Mouse (Mus musculus): Measurements from ENCODE around the gene Galnt10. TPM values are rescaled to one million over a fixed set of nuclear protein-coding genes. Genes with fewer than 3 reads are reported as not detected.

Galnt10 gene
- polyA plus RNA-seq, 1 experiment from 2014 or later: 19.3 TPM

GRCm38 (mm10) chr11:57767171-57767570 lies 121.9 kb downstream of the Galnt10 start:
- no peaks in the 10 kb centered on the region for H3K27me3 ChIP-seq (replicated peaks)
- H3K36me3 ChIP-seq: no peaks in the 10 kb centered on the region
- H3K9me3 ChIP-seq: no peaks in the 10 kb centered on the region
- H3K9ac ChIP-seq: no peak overlapping the region
- ATAC-seq: peak; percentile 41; the same call in 1 of the 2 replicates
- H3K4me1 ChIP-seq (replicated peaks): 0 out of 2 replicates have a peak, but pooled peaks cover 3% of the 10 kb centered on the region
- no peak overlapping the region for H3K27ac ChIP-seq
- WGBS: 48% methylated on average over 6 of the region's 6 CpGs
- 0 out of 2 replicates have a peak overlapping the region, but pooled peaks have one; percentile 14 for H3K4me2 ChIP-seq (replicated peaks)
- H3K4me3 ChIP-seq (replicated peaks): no peak overlapping the region

- H3K9ac ChIP-seq: no peak overlapping the region
- H3K4me2 ChIP-seq (replicated peaks): no peak overlapping the region
- H3K27me3 ChIP-seq (replicated peaks): no peaks in the 10 kb centered on the region
- H3K4me3 ChIP-seq (replicated peaks): no peak overlapping the region
- H3K4me1 ChIP-seq (replicated peaks): 0 out of 2 replicates have a peak, but pooled peaks cover 3% of the 10 kb centered on the region
- no peaks in the 10 kb centered on the region for H3K36me3 ChIP-seq
- 88% methylated on average over 5 of the region's 5 CpGs for WGBS
- no peak for ATAC-seq
- no peaks in the 10 kb centered on the region for H3K9me3 ChIP-seq
- no peak overlapping the region for H3K27ac ChIP-seq
Measured at GRCm38 (mm10) chr11:57770776-57771175, 125.5 kb downstream of the Galnt10 start.

- ATAC-seq: no peak
- WGBS: 90% methylated on average over 8 of the region's 8 CpGs
Measured at GRCm38 (mm10) chr11:57771676-57772075, 126.4 kb downstream of the Galnt10 start.

GRCm38 (mm10) chr11:57773479-57773878 lies 128.2 kb downstream of the Galnt10 start:
- H3K36me3 ChIP-seq: no peaks in the 10 kb centered on the region
- H3K4me1 ChIP-seq (replicated peaks): 0 out of 2 replicates have a peak, but pooled peaks cover 5% of the 10 kb centered on the region
- ATAC-seq: no peak
- no peak overlapping the region for H3K9ac ChIP-seq
- no peak overlapping the region for H3K27ac ChIP-seq
- H3K27me3 ChIP-seq (replicated peaks): no peaks in the 10 kb centered on the region
- 43% methylated on average over 13 of the region's 13 CpGs for WGBS
- no peaks in the 10 kb centered on the region for H3K9me3 ChIP-seq
- H3K4me3 ChIP-seq (replicated peaks): no peak overlapping the region
- H3K4me2 ChIP-seq (replicated peaks): no peak overlapping the region

More at GRCm38 (mm10) chr11:57771676-57772075, 126.4 kb downstream of the Galnt10 start:
- no peak overlapping the region for H3K9ac ChIP-seq
- no peaks in the 10 kb centered on the region for H3K9me3 ChIP-seq
- no peak overlapping the region for H3K4me2 ChIP-seq (replicated peaks)
- no peak overlapping the region for H3K4me3 ChIP-seq (replicated peaks)
- 0 out of 2 replicates have a peak, but pooled peaks cover 5% of the 10 kb centered on the region for H3K4me1 ChIP-seq (replicated peaks)
- H3K27me3 ChIP-seq (replicated peaks): no peaks in the 10 kb centered on the region
- no peak overlapping the region for H3K27ac ChIP-seq
- no peaks in the 10 kb centered on the region for H3K36me3 ChIP-seq

- H3K36me3 ChIP-seq: no peaks in the 10 kb centered on the region
- 25% methylated on average over 4 of the region's 4 CpGs for WGBS
- no peak overlapping the region for H3K27ac ChIP-seq
- H3K9me3 ChIP-seq: no peaks in the 10 kb centered on the region
- H3K4me3 ChIP-seq (replicated peaks): no peak overlapping the region
- no peak overlapping the region for H3K9ac ChIP-seq
- H3K4me1 ChIP-seq (replicated peaks): 0 out of 2 replicates have a peak, but pooled peaks cover 9% of the 10 kb centered on the region
- no peaks in the 10 kb centered on the region for H3K27me3 ChIP-seq (replicated peaks)
- ATAC-seq: 0 out of 2 replicates have a peak, but pooled peaks have one; percentile 26
- no peak overlapping the region for H3K4me2 ChIP-seq (replicated peaks)
Measured at GRCm38 (mm10) chr11:57773936-57774335, 128.7 kb downstream of the Galnt10 start.

GRCm38 (mm10) chr11:57775868-57776267 lies 130.6 kb downstream of the Galnt10 start:
- Histone ChIP-seq H3K9me3 (no peaks in the 10 kb centered on the region), H3K27ac (no peak overlapping the region), H3K4me3 (replicated peaks) (no peak overlapping the region), H3K36me3 (no peaks in the 10 kb centered on the region), H3K4me1 (replicated peaks) (peaks cover 9% of the 10 kb centered on the region; the same call in 1 of the 2 replicates), H3K9ac (no peak overlapping the region), H3K4me2 (replicated peaks) (no peak overlapping the region), H3K27me3 (replicated peaks) (no peaks in the 10 kb centered on the region)
- 60% methylated on average over 6 of the region's 6 CpGs for WGBS
- no peak for ATAC-seq

- no peaks in the 10 kb centered on the region for H3K36me3 ChIP-seq
- no peak for ATAC-seq
- 94% methylated on average over 3 of the region's 3 CpGs for whole genome bisulfite sequencing
- no peak overlapping the region for H3K4me3 ChIP-seq (replicated peaks)
- no peaks in the 10 kb centered on the region for H3K9me3 ChIP-seq
- H3K4me1 ChIP-seq (replicated peaks): peaks cover 9% of the 10 kb centered on the region; the same call in 1 of the 2 replicates
- H3K4me2 ChIP-seq (replicated peaks): no peak overlapping the region
- H3K9ac ChIP-seq: no peak overlapping the region
- H3K27ac ChIP-seq: no peak overlapping the region
- H3K27me3 ChIP-seq (replicated peaks): no peaks in the 10 kb centered on the region
Measured at GRCm38 (mm10) chr11:57776546-57776945, 131.3 kb downstream of the Galnt10 start.

GRCm38 (mm10) chr11:57778349-57778748 lies 133.1 kb downstream of the Galnt10 start:
- no peaks in the 10 kb centered on the region for H3K9me3 ChIP-seq
- no peaks in the 10 kb centered on the region for H3K36me3 ChIP-seq
- 0 out of 2 replicates have a peak overlapping the region, but pooled peaks have one; percentile 11 for H3K27ac ChIP-seq
- peaks cover 9% of the 10 kb centered on the region; the same call in 1 of the 2 replicates for H3K4me1 ChIP-seq (replicated peaks)
- peak; percentile 41; the same call in 1 of the 2 replicates for ATAC-seq
- no peak overlapping the region for H3K9ac ChIP-seq
- H3K27me3 ChIP-seq (replicated peaks): no peaks in the 10 kb centered on the region
- H3K4me3 ChIP-seq (replicated peaks): no peak overlapping the region
- H3K4me2 ChIP-seq (replicated peaks): no peak overlapping the region
- WGBS: 26% methylated on average over 5 of the region's 5 CpGs

- peak; percentile 85 for ATAC-seq
- Histone ChIP-seq H3K4me2 (replicated peaks) (no peak overlapping the region), H3K27me3 (replicated peaks) (no peaks in the 10 kb centered on the region), H3K9ac (no peak overlapping the region), H3K36me3 (no peaks in the 10 kb centered on the region), H3K4me1 (replicated peaks) (peaks cover 9% of the 10 kb centered on the region; the same call in 1 of the 2 replicates), H3K27ac (peak overlapping the region; percentile 79), H3K4me3 (replicated peaks) (no peak overlapping the region), H3K9me3 (no peaks in the 10 kb centered on the region)
- 50% methylated on average over 14 of the region's 14 CpGs for WGBS
Measured at GRCm38 (mm10) chr11:57779824-57780223, 134.6 kb downstream of the Galnt10 start.

- Histone ChIP-seq H3K27ac (no peak overlapping the region), H3K4me3 (replicated peaks) (no peak overlapping the region), H3K9ac (no peak overlapping the region), H3K36me3 (no peaks in the 10 kb centered on the region), H3K27me3 (replicated peaks) (no peaks in the 10 kb centered on the region), H3K4me2 (replicated peaks) (no peak overlapping the region), H3K4me1 (replicated peaks) (peaks cover 2% of the 10 kb centered on the region; the same call in 1 of the 2 replicates), H3K9me3 (no peaks in the 10 kb centered on the region)
- WGBS: 52% methylated on average over 18 of the region's 18 CpGs
- ATAC-seq: no peak
Measured at GRCm38 (mm10) chr11:57786616-57787418, 141.6 kb downstream of the Galnt10 start.

- WGBS: 47% methylated on average over 3 of the region's 3 CpGs
- H3K36me3 ChIP-seq: no peaks in the 10 kb centered on the region
- no peak overlapping the region for H3K4me2 ChIP-seq (replicated peaks)
- H3K4me3 ChIP-seq (replicated peaks): no peak overlapping the region
- peaks cover 2% of the 10 kb centered on the region; the same call in 1 of the 2 replicates for H3K4me1 ChIP-seq (replicated peaks)
- H3K9ac ChIP-seq: no peak overlapping the region
- H3K27ac ChIP-seq: no peak overlapping the region
- H3K27me3 ChIP-seq (replicated peaks): no peaks in the 10 kb centered on the region
- no peak for ATAC-seq
- H3K9me3 ChIP-seq: no peaks in the 10 kb centered on the region
Measured at GRCm38 (mm10) chr11:57787913-57788312, 142.7 kb downstream of the Galnt10 start.

- no peak overlapping the region for H3K9ac ChIP-seq
- H3K4me2 ChIP-seq (replicated peaks): peak overlapping the region; percentile 19; the same call in 1 of the 2 replicates
- WGBS: 25% methylated on average over 21 of the region's 21 CpGs
- ATAC-seq: peak; percentile 46; the same call in 1 of the 2 replicates
- H3K27ac ChIP-seq: no peak overlapping the region
- H3K4me1 ChIP-seq (replicated peaks): peaks cover 2% of the 10 kb centered on the region; the same call in 1 of the 2 replicates
- no peak overlapping the region for H3K4me3 ChIP-seq (replicated peaks)
- no peaks in the 10 kb centered on the region for H3K27me3 ChIP-seq (replicated peaks)
- no peaks in the 10 kb centered on the region for H3K36me3 ChIP-seq
- H3K9me3 ChIP-seq: no peaks in the 10 kb centered on the region
Measured at GRCm38 (mm10) chr11:57790866-57791535, 145.8 kb downstream of the Galnt10 start.

Data from intestine, embryonic 15.5 days (tissue).